Mouse (Mus musculus) cerebellum, adult 2 months (tissue): ENCODE results near the gene Agap1. TPM values are rescaled to one million over a fixed set of nuclear protein-coding genes. Genes with fewer than 3 reads are reported as not detected.

ENCODE experiments used
- DNase-seq, 2 experiments: peaks; one replicate each; pipeline ENCODE4 v3.0.0; 2021
- H3K27ac ChIP-seq: fragments of 200-500 bp; 2 replicates; pipeline ENCODE4 v1.5.1; 2012; ENCODE audit warnings: low read length, control low read depth, inconsistent platforms; ENCODE audit not compliant: insufficient read depth
- H3K27me3 ChIP-seq: fragments of 200-500 bp; 2 replicates; pipeline ENCODE4 v1.6.1; 2012; ENCODE audit warnings: inconsistent platforms, mild to moderate bottlenecking, low read length, moderate library complexity; ENCODE audit not compliant: control insufficient read depth, insufficient read depth
- H3K4me1 ChIP-seq: fragments of 200-500 bp; 2 replicates; pipeline ENCODE4 v1.6.1; 2011; ENCODE audit warnings: low read length; ENCODE audit not compliant: control insufficient read depth, insufficient read depth
- H3K4me3 ChIP-seq: fragments of 200-500 bp; replicated peaks from 2 replicates; pipeline ENCODE3; 2011; ENCODE audit warnings: mild to moderate bottlenecking, low read depth, low read length, control low read depth; ENCODE audit not compliant: insufficient read depth
- CTCF ChIP-seq: fragments of 200-500 bp; IDR thresholded peaks from 2 replicates; pipeline ENCODE4 v1.5.1; 2011; ENCODE audit warnings: low read depth, mild to moderate bottlenecking, control low read depth, low read length, moderate library complexity, borderline replicate concordance; ENCODE audit not compliant: insufficient read depth
- POLR2A ChIP-seq: fragments of 200-500 bp; IDR thresholded peaks from 2 replicates; pipeline ENCODE4 v1.6.1; 2011; ENCODE audit warnings: low read length, control low read depth, borderline replicate concordance; ENCODE audit not compliant: insufficient read depth
- WGBS: fragments of 180-500 bp; shearing (Covaris S2); methylation state at CpG from one replicate; pipeline ENCODE4 v1.1.7; 2018; 5-methylcytosine and 5-hydroxymethylcytosine counted together
- polyA plus RNA-seq: library from polyadenylated mRNA; depleted of rRNA; stranded (reverse); fragments of >200 nt; gene quantifications from 2 replicates; pipeline ENCODE4 v1.2.3, GENCODE M21; 2012

Agap1 gene
- polyA plus RNA-seq, 1 experiment, result 82.9 TPM

DNA sequence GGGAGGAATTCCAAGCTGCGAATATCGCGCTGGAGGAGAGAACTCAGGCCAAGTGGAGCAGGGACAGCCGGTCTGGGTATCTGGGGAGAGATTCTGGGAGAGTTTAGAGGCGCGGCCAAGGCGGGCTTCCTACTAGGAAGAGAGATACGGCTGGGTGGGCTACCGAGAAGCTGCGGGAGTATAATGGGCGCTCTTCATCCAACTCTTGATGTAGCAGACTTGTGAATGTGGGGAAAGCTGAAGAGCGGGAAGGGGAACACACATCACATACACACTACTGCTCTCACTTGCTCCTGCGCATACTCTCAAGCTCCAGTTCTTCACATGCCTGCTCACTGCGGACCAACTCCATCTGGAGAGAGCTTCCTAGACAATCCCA, 469.0 kb downstream of the Agap1 start:
- Histone ChIP-seq H3K4me3 (no peak overlapping the region), H3K4me1 (no peaks in the 10 kb centered on the region), H3K27me3 (peaks cover 1% of the 10 kb centered on the region; the same call in 1 of the 2 replicates), H3K27ac (no peak overlapping the region)
- TF ChIP-seq CTCF (no peak), POLR2A (no peak)
- WGBS, result 21% methylated on average over 14 of the region's 14 CpGs
- DNase-seq, result no peak

DNA sequence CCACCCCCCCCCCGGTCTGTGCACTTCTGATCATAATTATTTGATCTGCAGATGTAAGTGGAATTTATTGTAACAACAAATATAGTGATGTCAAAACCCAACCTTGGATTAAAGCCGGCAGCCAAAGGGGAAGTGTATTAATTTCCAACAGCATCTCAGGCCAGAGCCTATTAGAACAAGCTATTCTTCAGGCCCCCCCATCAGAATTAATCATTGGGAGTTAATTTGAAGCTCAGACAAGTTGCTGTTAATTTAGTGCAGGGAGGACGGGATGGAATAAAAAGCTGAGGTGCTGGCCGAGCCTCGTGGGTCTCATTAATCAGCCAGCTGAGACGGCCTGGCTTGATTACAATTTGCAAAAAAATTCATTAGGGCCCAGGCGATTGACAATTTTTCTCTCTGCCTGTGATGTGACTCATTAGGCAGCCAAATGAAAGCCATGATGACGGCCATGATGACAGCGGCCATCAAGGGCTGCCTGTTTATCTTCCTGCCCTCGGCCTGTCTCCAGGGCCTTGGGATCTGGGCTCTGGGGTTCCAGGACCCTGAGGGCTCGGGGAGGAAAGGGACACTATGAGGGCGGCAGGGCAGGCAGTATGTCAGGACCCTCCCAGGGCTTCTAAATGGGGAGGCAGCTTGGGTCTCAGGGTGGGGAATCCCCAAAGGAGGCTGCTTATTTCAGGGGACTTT, 471.0 kb downstream of the Agap1 start:
- TF ChIP-seq POLR2A, result no peak
- no peak for TF ChIP-seq CTCF
- WGBS, result 52% methylated on average over 12 of the region's 12 CpGs
- Histone ChIP-seq H3K27ac (no peak overlapping the region), H3K4me3 (no peak overlapping the region), H3K27me3 (peaks cover 6% of the 10 kb centered on the region; the same call in 1 of the 2 replicates), H3K4me1 (no peaks in the 10 kb centered on the region; the same call in 1 of the 2 replicates)
- no peak for DNase-seq

DNA sequence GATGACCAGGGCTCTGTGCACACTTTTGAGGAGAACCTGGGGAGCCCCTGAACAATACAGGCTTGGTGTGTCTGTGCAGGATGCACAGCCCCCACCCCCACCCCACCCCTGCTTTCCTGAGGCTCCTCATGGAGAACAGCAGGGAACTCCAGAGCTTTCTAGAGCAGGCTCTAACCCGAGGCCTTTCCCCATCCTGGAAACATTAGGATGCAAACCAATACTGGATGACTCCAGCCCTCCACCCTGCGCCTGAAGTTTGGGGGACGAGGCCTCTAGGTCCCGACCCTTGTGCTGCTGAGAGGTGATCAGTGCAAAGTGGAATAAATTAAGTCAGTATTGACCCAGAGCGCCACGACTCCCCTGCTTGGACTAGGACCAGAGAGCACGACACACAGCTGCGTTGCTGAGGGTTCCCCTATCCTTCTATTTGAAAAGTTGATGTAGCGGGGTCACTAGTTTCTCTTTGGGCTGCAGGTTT, 472.0 kb downstream of the Agap1 start:
- TF ChIP-seq POLR2A (no peak), CTCF (no peak)
- 24% methylated on average over 9 of the region's 9 CpGs for WGBS
- H3K27ac ChIP-seq, result no peak overlapping the region
- peaks cover 8% of the 10 kb centered on the region; the same call in 1 of the 2 replicates for H3K27me3 ChIP-seq
- DNase-seq, result no peak
- H3K4me1 ChIP-seq, result no peaks in the 10 kb centered on the region; the same call in 1 of the 2 replicates
- no peak overlapping the region for H3K4me3 ChIP-seq

DNA sequence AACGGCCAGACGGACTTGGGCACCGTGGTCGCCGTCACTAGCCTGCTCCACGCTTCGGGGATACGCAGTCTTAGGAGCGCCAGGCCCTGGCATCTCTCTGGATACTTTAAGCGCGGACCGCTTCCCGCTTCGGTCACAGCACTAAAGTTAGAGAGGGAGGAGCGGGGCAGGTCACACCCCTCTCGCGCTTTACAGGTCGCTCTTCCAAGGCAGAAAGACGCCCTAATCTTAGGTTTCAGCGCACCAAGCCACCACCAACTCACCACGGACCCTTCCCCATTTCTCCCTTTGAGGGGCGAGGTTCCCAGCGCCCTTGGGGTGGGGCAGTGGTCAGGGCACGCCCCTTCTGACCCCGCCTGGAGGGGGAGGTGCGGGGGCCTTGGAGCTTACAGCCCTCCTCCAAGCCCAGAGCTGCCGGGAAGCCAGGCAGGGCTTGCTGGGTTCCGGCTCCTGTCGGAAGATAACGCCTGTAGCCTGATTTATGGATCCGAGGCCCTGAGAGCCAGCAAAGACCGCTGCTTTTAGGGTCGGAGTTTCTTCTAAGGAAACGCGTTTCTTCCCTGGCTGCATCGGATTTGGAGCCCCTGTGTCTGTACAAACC, 472.6 kb downstream of the Agap1 start:
- 15% methylated on average over 36 of the region's 36 CpGs for WGBS
- peaks cover 8% of the 10 kb centered on the region; the same call in 1 of the 2 replicates for H3K27me3 ChIP-seq
- no peak overlapping the region for H3K27ac ChIP-seq
- DNase-seq, result no peak
- H3K4me1 ChIP-seq, result no peaks in the 10 kb centered on the region; the same call in 1 of the 2 replicates
- no peak overlapping the region for H3K4me3 ChIP-seq
- TF ChIP-seq CTCF (no peak), POLR2A (no peak)

- DNase-seq, result no peak
- Histone ChIP-seq H3K4me1 (no peaks in the 10 kb centered on the region; the same call in 1 of the 2 replicates), H3K4me3 (no peak overlapping the region), H3K27ac (no peak overlapping the region), H3K27me3 (peaks cover 8% of the 10 kb centered on the region; the same call in 1 of the 2 replicates)
- TF ChIP-seq CTCF, result no peak
- no peak for TF ChIP-seq POLR2A
- WGBS, result 9% methylated on average over 25 of the region's 25 CpGs
These were observed 474.1 kb downstream of the Agap1 start for GRCm38 (mm10) chr1:89928676-89929075.

DNA sequence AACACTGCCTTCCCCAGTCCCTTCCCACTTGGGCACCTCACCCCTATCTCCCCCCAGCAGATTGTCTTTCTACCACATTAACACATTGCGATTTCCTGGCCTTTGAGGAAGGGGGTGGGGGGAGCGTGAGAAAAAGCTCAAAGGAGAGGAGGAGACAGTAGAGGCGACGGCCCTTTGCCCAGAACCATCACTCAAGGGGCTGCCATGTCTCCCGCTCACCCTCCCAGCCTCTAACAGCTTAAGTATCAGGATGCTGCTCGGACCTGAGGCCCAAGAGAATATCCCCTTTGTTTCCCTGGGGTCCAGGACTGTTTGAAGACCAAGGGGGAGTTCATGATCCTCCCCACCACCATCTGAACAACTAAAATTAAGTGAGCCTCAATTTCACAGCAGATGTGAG, 474.6 kb downstream of the Agap1 start:
- no peaks in the 10 kb centered on the region; the same call in 1 of the 2 replicates for H3K4me1 ChIP-seq

DNA sequence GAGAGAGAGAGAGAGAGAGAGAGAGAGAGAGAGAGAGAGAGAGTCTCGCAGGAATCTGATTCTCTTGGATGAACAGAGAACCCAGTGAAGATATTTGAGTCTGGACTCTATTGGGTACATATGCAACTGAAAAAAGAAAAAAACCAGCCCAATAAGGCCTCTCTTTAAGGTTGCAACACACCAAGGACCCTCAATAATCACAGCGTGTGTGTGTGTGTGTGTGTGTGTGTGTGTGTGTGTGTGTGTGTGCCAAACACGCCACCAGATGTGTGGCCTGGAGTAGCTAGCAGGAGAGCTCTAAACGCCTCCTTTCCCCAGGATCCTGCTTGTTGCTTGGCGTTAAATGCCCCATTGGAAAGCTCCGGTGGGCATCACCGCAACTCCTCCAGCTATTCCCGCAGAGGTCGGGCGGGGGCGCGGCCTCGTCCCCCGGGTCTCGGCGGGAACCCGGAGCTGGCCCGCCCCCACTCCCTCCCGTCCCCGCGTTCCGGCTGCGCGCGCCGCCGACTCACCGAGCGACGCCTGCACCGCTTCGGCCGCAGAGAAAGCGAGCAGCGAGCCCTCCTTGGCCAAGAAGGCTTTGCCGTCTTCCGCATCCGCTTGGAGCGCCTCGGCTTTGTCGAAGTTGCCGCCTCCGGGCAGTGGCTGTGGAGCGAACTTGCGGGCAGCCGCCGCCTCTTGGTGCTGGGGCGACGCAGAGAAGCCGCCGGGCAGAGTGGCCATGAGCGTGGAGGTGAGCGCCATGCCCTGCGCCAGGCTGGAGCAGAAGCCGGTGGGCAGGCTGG, 475.3 kb downstream of the Agap1 start:
- WGBS, result 1% methylated on average over 55 of the region's 55 CpGs
- H3K4me3 ChIP-seq, result no peak overlapping the region
- no peak overlapping the region for H3K27ac ChIP-seq
- no peaks in the 10 kb centered on the region; the same call in 1 of the 2 replicates for H3K4me1 ChIP-seq
- no peak for TF ChIP-seq POLR2A
- no peak for TF ChIP-seq CTCF
- H3K27me3 ChIP-seq, result peaks cover 8% of the 10 kb centered on the region; the same call in 1 of the 2 replicates
- no peak for DNase-seq

More for the DNA sequence above, 474.6 kb downstream of the Agap1 start:
- H3K4me3 ChIP-seq, result no peak overlapping the region
- no peak overlapping the region for H3K27ac ChIP-seq
- 7% methylated on average over 6 of the region's 6 CpGs for WGBS
- TF ChIP-seq CTCF (no peak), POLR2A (no peak)
- DNase-seq, result no peak
- H3K27me3 ChIP-seq, result peaks cover 8% of the 10 kb centered on the region; the same call in 1 of the 2 replicates
